In the genomic region with DNA sequence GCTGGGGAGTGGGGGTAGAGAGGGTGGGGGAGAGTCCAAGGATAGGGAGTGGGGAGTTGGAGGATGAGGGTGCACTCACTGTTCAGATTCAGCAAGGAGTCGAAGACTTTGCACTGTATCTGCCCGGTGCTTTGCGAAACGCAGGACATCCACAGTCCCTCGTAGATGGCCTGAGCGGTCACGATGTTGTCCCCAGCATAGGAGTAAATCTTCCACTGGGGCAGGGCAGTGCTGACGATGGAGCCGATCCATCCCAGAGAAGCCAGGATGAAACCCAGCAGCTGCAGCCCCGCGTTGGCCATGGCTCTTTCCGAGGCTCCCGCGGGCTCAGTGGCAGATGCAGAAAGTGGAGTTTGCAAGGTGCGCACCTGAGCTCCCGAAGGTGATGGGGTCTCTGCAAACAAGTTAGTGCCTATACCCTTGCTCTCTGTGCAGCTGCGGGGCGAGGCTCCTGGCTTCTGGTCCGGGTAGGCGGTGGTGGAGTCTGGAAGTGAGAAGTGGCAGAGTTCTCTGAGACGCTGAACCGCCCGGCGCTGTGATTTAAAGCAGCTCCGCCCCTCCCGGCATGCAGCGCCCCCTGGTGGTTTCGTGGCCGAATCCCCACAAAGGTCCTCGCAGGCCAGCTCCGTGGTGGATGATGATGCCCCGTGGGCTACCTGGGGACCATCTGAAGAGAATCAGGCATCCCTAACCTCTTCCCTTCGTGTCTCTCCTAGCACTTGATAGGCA, we compare ENCODE assay signal across 8 mouse cellular contexts. TPM values are rescaled to one million over a fixed set of nuclear protein-coding genes. Genes with fewer than 3 reads are reported as not detected.
DNase-seq lines count a peak whose midpoint lies in the region; ATAC-seq and TF ChIP-seq lines count a peak whose summit lies in the region.

Cldn1 (minus strand) TSS at position 517 of the 729 bp plus-strand sequence.

- peak; percentile 72 for DNase-seq in ES-CJ7 (ENCODE audit: low read depth, low spot score)
- DNase-seq in cerebellum, adult 9-11 months = peak; percentile 21
- peak; percentile 27 to 85 for DNase-seq in frontal cortex, adult 2 months (ENCODE audit: extremely low spot score in 1 of 2, low spot score in 1 of 2)
- DNase-seq in layer of hippocampus, adult 9-10 months (ENCODE audit: low spot score) = peak; percentile 35
- DNase-seq in testis, postnatal 14 days (ENCODE audit: low spot score) = peak; percentile 81

- no peaks in the 10 kb centered on the region for H3K9me3 ChIP-seq in lung, embryonic 15.5 days

- no peak for TF ChIP-seq POLR2A in olfactory bulb, adult 2 months (IDR thresholded peaks at IDR 0.05; ENCODE audit: insufficient read depth, low read depth, low read length)

- 4% methylated on average over 33 of the region's 33 CpGs for WGBS in lung, embryonic 15.5 days
- 5% methylated on average over 33 of the region's 33 CpGs for WGBS in olfactory bulb, adult 2 months

- no peaks in the 10 kb centered on the region for H3K4me1 ChIP-seq in lung, embryonic 15.5 days
- H3K4me1 ChIP-seq in olfactory bulb, adult 2 months (ENCODE audit: control insufficient read depth, insufficient read depth, low read length) = peaks cover 5% of the 10 kb centered on the region; the same call in 1 of the 2 replicates

- TF ChIP-seq CTCF in olfactory bulb, adult 2 months (IDR thresholded peaks at IDR 0.05; ENCODE audit: insufficient read depth, low read depth, low read length) = peak; percentile 89

- H3K4me2 ChIP-seq in lung, embryonic 15.5 days = peak within 1 kb of the TSS; percentile 90

- H3K27ac ChIP-seq in lung, embryonic 15.5 days = no peak within 1 kb of the TSS
- no peak within 1 kb of the TSS for H3K27ac ChIP-seq in olfactory bulb, adult 2 months (ENCODE audit: insufficient read depth, low read depth, low read length)

- H3K36me3 ChIP-seq in lung, embryonic 15.5 days = no peaks in the 10 kb centered on the region

- H3K9ac ChIP-seq in lung, embryonic 15.5 days = peak within 1 kb of the TSS; percentile 40

- peak; percentile 92 to 95 for ATAC-seq in hematopoietic stem cell, adult 5-6 weeks (replicated peaks in 1 of 2; ENCODE audit: insufficient read depth in 1 of 2, low FRiP score in 2 of 2, low TSS enrichment in 1 of 2, low read depth in 1 of 2, poor library complexity in 2 of 2, severe bottlenecking in 2 of 2)
- ATAC-seq in lung, embryonic 15.5 days (ENCODE audit: borderline replicate concordance, extremely low read depth, low FRiP score, low TSS enrichment) = peak; percentile 82

- H3K27me3 ChIP-seq in lung, embryonic 15.5 days = no peaks in the 10 kb centered on the region

- H3K4me3 ChIP-seq in lung, embryonic 15.5 days = peak within 1 kb of the TSS; percentile 48
- H3K4me3 ChIP-seq in olfactory bulb, adult 2 months (ENCODE audit: insufficient read depth, low read depth, low read length) = peak within 1 kb of the TSS; percentile 44

RNA-seq across cellular contexts. Expression of gene Cldn1, which starts in this region (rescaled TPM):
- 1.3 and 1.9 TPM in 2 replicates for polyA plus RNA-seq in frontal cortex, adult 2 months (2012; rRNA removed)
- 0.50 and 1.6 TPM in 2 replicates for total RNA-seq in hematopoietic stem cell, adult 5-6 weeks (2017)
- polyA plus RNA-seq in lung, embryonic 15.5 days (2015; fragmentation: Nextera tagmentation; extraction: Ambion mirVana) = 14.6 and 14.9 TPM in 2 replicates
- polyA plus RNA-seq in olfactory bulb, adult 2 months (2012; ENCODE audit: insufficient read depth, insufficient read length, low replicate concordance, missing spikeins) = not detected in 2 replicates

Comparison
In these comparisons a context has a peak if more than half of its experiments do, and no peak if none do; other contexts are left out.
1. DNase-seq: peak in every context shown above with its lines; median percentile 81 in testis, postnatal 14 days; 72 in ES-CJ7; 56 in frontal cortex, adult 2 months; 35 in layer of hippocampus, adult 9-10 months; 21 in cerebellum, adult 9-11 months.